Mouse (Mus musculus) hindbrain, postnatal 0 days (tissue): ENCODE data around the gene Gm37240. TPM values are rescaled to one million over a fixed set of nuclear protein-coding genes. Genes with fewer than 3 reads are reported as not detected.

ENCODE experiments used
- ATAC-seq: fragments of 200-750 bp; cut with Nextera tagmentation; 2 replicates; pipeline ENCODE4 v1.8.0; 2017; ENCODE audit warnings: mild to moderate bottlenecking, moderate TSS enrichment, moderate library complexity
- DNase-seq: peaks from one replicate; pipeline ENCODE4 v3.0.0-alpha.2; 2015; ENCODE audit warnings: low spot score
- H3K27ac ChIP-seq: fragments of 300-500 bp; sonication (generic); 2 replicates; pipeline ENCODE4 v1.5.1; 2014; ENCODE audit warnings: mild to moderate bottlenecking
- H3K27me3 ChIP-seq: fragments of 300-500 bp; sonication (generic); 2 replicates; pipeline ENCODE4 v1.6.1; 2014; ENCODE audit warnings: low read length, mixed read lengths; ENCODE audit not compliant: insufficient read depth
- H3K36me3 ChIP-seq: fragments of 300-500 bp; sonication (generic); 2 replicates; pipeline ENCODE4 v1.6.1; 2014; ENCODE audit warnings: low read length, mixed read lengths; ENCODE audit not compliant: insufficient read depth
- H3K4me1 ChIP-seq: fragments of 300-500 bp; sonication (generic); 2 replicates; pipeline ENCODE4 v1.6.1; 2014; ENCODE audit warnings: antibody characterized with exemption, low read length, mixed read lengths; ENCODE audit not compliant: insufficient read depth
- H3K4me2 ChIP-seq: fragments of 300-500 bp; sonication (generic); 2 replicates; pipeline ENCODE4 v1.6.1; 2014; ENCODE audit warnings: low read depth, mild to moderate bottlenecking, low read length, moderate library complexity, mixed read lengths
- H3K4me3 ChIP-seq: fragments of 300-500 bp; sonication (generic); 2 replicates; pipeline ENCODE4 v1.5.1; 2014; ENCODE audit warnings: low read length
- H3K9ac ChIP-seq: fragments of 300-500 bp; sonication (generic); replicated peaks from 2 replicates; pipeline ENCODE4 v1.6.1; 2014; ENCODE audit warnings: mild to moderate bottlenecking, low read length, moderate library complexity, mixed read lengths
- H3K9me3 ChIP-seq: fragments of 300-500 bp; sonication (generic); 2 replicates; pipeline ENCODE4 v1.6.1; 2016; ENCODE audit warnings: low read length, mixed read lengths
- CTCF ChIP-seq: IDR thresholded peaks from 2 replicates; pipeline ENCODE4 v1.5.1; 2016; ENCODE audit warnings: antibody characterized with exemption, control low read depth, low read depth
- WGBS: fragments of 180-500 bp; shearing (Covaris S2); extraction: QIAGEN DNeasy Blood & Tissue Kit; methylation state at CpG from one replicate; pipeline ENCODE4 v1.1.7; 2014; 5-methylcytosine and 5-hydroxymethylcytosine counted together
- polyA plus RNA-seq: library from polyadenylated mRNA; unstranded; fragments of >200 nt; fragmentation: Nextera tagmentation; extraction: Ambion mirVana; gene quantifications from 2 replicates; pipeline ENCODE4 v1.2.1, GENCODE M21; 2015
- total RNA-seq: library from RNA; depleted of rRNA; stranded (reverse); fragments of >200 nt; gene quantifications from 2 replicates; pipeline ENCODE4 v1.2.3, GENCODE M21; 2014

Gene Gm37240
- total and polyA plus RNA-seq, 2 experiments from 2014 or later = 1.5 TPM; not detected in 1

GRCm38 (mm10) chr3:85777841-85778240, 109.5 kb downstream of the Gm37240 start:
- DNase-seq = no peak
- WGBS = 60% methylated on average over 2 of the region's 2 CpGs
- H3K4me1 ChIP-seq = no peaks in the 10 kb centered on the region

GRCm38 (mm10) chr3:85777356-85777755, 110.0 kb downstream of the Gm37240 start:
- Histone ChIP-seq H3K9me3 (no peaks in the 10 kb centered on the region), H3K36me3 (no peaks in the 10 kb centered on the region), H3K9ac (no peak overlapping the region), H3K27ac (no peak overlapping the region), H3K4me1 (no peaks in the 10 kb centered on the region), H3K4me3 (no peak overlapping the region), H3K27me3 (no peaks in the 10 kb centered on the region), H3K4me2 (no peak overlapping the region)
- TF ChIP-seq CTCF = no peak
- 88% methylated on average over 4 of the region's 4 CpGs for WGBS
- no peak for ATAC-seq
- DNase-seq = no peak

More at GRCm38 (mm10) chr3:85777841-85778240, 109.5 kb downstream of the Gm37240 start:
- TF ChIP-seq CTCF = no peak
- H3K9ac ChIP-seq = no peak overlapping the region
- H3K9me3 ChIP-seq = no peaks in the 10 kb centered on the region
- H3K4me2 ChIP-seq = no peak overlapping the region
- no peak overlapping the region for H3K27ac ChIP-seq
- H3K4me3 ChIP-seq = no peak overlapping the region
- no peak for ATAC-seq
- no peaks in the 10 kb centered on the region for H3K36me3 ChIP-seq
- H3K27me3 ChIP-seq = no peaks in the 10 kb centered on the region

DNA sequence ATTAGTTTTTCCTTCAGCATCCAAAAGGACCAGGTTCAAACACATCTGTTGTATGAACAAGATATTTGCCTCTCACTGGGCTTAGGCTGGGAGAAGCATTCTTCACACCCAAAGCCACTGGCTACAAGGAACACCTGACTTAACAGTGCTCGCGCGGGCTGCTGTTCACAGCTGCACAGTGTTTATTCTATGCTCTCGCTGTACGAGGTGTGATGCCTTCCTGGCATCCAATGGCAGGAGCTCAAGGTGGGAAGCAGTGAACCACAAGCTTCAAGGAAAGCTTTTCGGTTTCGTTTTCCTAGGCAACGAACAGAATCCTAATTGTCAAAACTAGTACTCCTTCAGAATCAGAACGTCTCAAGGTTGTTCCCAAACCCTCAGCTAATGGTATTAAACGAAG, 110.6 kb downstream of the Gm37240 start:
- no peak overlapping the region for H3K4me2 ChIP-seq
- H3K9ac ChIP-seq = no peak overlapping the region
- H3K36me3 ChIP-seq = no peaks in the 10 kb centered on the region
- no peak overlapping the region for H3K27ac ChIP-seq
- TF ChIP-seq CTCF = no peak
- ATAC-seq (no peak), DNase-seq (no peak)
- no peaks in the 10 kb centered on the region for H3K27me3 ChIP-seq
- H3K4me1 ChIP-seq = no peaks in the 10 kb centered on the region
- H3K9me3 ChIP-seq = no peaks in the 10 kb centered on the region
- H3K4me3 ChIP-seq = no peak overlapping the region
- WGBS = 74% methylated on average over 10 of the region's 10 CpGs

DNA sequence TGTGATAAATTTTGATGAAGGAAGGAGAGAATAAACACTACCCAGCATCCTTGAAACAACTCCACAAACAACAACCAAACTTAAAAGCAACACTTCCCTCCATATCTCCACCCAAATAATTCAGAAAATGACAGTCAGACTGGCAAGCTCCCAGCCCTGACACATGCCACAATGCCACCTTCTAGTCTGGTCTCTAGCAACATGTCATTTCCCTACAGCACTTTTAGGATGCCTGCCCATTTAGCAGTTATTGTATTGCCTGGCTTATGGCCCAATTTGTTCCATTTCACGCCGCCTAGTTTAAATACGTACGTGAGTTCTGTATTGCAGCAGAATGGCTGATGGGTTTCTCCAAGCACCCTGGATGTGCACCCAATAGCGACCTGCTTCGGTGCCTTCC, 111.2 kb downstream of the Gm37240 start:
- DNase-seq (no peak), ATAC-seq (no peak)
- TF ChIP-seq CTCF = no peak
- H3K9me3 ChIP-seq = no peaks in the 10 kb centered on the region
- H3K27ac ChIP-seq = no peak overlapping the region
- H3K27me3 ChIP-seq = no peaks in the 10 kb centered on the region
- H3K9ac ChIP-seq = no peak overlapping the region
- H3K4me1 ChIP-seq = no peaks in the 10 kb centered on the region
- H3K4me2 ChIP-seq = no peak overlapping the region
- H3K36me3 ChIP-seq = no peaks in the 10 kb centered on the region
- 52% methylated on average over 6 of the region's 6 CpGs for whole genome bisulfite sequencing
- no peak overlapping the region for H3K4me3 ChIP-seq

DNA sequence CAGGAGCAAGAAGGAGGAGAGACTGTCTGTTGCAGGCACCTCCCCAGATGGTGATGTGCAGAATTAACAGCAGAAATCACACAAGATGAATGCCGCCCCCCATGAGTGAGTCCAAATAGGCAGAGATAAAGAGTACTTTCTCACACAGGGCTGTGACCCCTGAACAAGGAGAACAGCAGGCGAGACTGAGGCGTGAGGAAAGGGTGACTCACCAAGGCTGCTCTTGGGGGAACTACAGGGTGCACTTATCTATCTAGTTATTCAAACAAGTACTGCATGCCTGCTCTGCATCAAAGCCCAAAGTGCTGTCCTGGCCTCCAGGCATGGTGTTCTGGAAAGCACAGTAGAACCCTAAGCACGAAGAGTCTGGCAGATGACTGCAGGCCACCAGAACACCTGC, 113.4 kb downstream of the Gm37240 start:
- H3K27ac ChIP-seq = no peak overlapping the region
- no peak overlapping the region for H3K4me2 ChIP-seq
- 51% methylated on average over 4 of the region's 4 CpGs for WGBS
- H3K4me3 ChIP-seq = no peak overlapping the region
- no peaks in the 10 kb centered on the region for H3K9me3 ChIP-seq
- ATAC-seq = no peak
- no peak for TF ChIP-seq CTCF
- H3K36me3 ChIP-seq = no peaks in the 10 kb centered on the region
- H3K4me1 ChIP-seq = no peaks in the 10 kb centered on the region
- no peak overlapping the region for H3K9ac ChIP-seq
- DNase-seq = no peak
- H3K27me3 ChIP-seq = no peaks in the 10 kb centered on the region

GRCm38 (mm10) chr3:85773425-85773824, 113.9 kb downstream of the Gm37240 start:
- peak; percentile 59 for TF ChIP-seq CTCF
- no peaks in the 10 kb centered on the region for H3K4me1 ChIP-seq
- H3K4me3 ChIP-seq = no peak overlapping the region
- 38% methylated on average over 3 of the region's 3 CpGs for WGBS
- no peak overlapping the region for H3K27ac ChIP-seq
- H3K4me2 ChIP-seq = no peak overlapping the region
- H3K36me3 ChIP-seq = no peaks in the 10 kb centered on the region
- no peak overlapping the region for H3K9ac ChIP-seq
- no peaks in the 10 kb centered on the region for H3K9me3 ChIP-seq
- ATAC-seq (no peak), DNase-seq (peak; percentile 65)
- H3K27me3 ChIP-seq = no peaks in the 10 kb centered on the region

GRCm38 (mm10) chr3:85764937-85765337, 122.4 kb downstream of the Gm37240 start:
- TF ChIP-seq CTCF = no peak
- Histone ChIP-seq H3K27me3 (no peaks in the 10 kb centered on the region), H3K9me3 (no peaks in the 10 kb centered on the region), H3K4me2 (no peak overlapping the region), H3K9ac (no peak overlapping the region), H3K4me1 (no peaks in the 10 kb centered on the region), H3K27ac (no peak overlapping the region), H3K36me3 (no peaks in the 10 kb centered on the region), H3K4me3 (no peak overlapping the region)
- ATAC-seq (no peak), DNase-seq (no peak)
- WGBS = 65% methylated on average over 7 of the region's 7 CpGs
